Mouse (Mus musculus): ENCODE measurements at regions not wholly inside any gene's neighbourhood (a gene's known extent, or its start where the extent isn't known, plus 50 kb on each side); places are given as distances from the start of the nearest gene placed in this dataset.

- no peak for ATAC-seq (replicated peaks; ENCODE audit: poor library complexity, severe bottlenecking)
These were observed 79.6 kb downstream of the Sik1 start for GRCm38 (mm10) chr17:31775966-31776365.

GRCm38 (mm10) chr17:31776949-31777607 is 78.5 kb downstream of the Sik1 start:
- no peak for ATAC-seq (replicated peaks; ENCODE audit: poor library complexity, severe bottlenecking)

- ATAC-seq (replicated peaks; ENCODE audit: poor library complexity, severe bottlenecking) = no peak
These were observed 77.9 kb downstream of the Sik1 start for GRCm38 (mm10) chr17:31777751-31778150.

GRCm38 (mm10) chr17:31779466-31779865 is 76.1 kb downstream of the Sik1 start:
- ATAC-seq (replicated peaks; ENCODE audit: poor library complexity, severe bottlenecking) = no peak

- ATAC-seq (replicated peaks; ENCODE audit: poor library complexity, severe bottlenecking) = no peak
These were observed 73.4 kb downstream of the Sik1 start for GRCm38 (mm10) chr17:31782251-31782650.

- ATAC-seq (replicated peaks; ENCODE audit: poor library complexity, severe bottlenecking) = no peak
These were observed 72.5 kb downstream of the Sik1 start for GRCm38 (mm10) chr17:31783071-31783470.

- no peak for ATAC-seq (replicated peaks; ENCODE audit: poor library complexity, severe bottlenecking)
These were observed 67.3 kb downstream of the Sik1 start for GRCm38 (mm10) chr17:31788316-31788715.

GRCm38 (mm10) chr17:31789068-31789583 is 66.5 kb downstream of the Sik1 start:
- peak; percentile 31 for ATAC-seq (replicated peaks; ENCODE audit: poor library complexity, severe bottlenecking)

GRCm38 (mm10) chr17:31789906-31790279 is 65.7 kb downstream of the Sik1 start:
- ATAC-seq (replicated peaks; ENCODE audit: poor library complexity, severe bottlenecking) = no peak

GRCm38 (mm10) chr17:31790280-31791063 is 65.1 kb downstream of the Sik1 start:
- peak; percentile 18; the same call in 1 of the 2 replicates for ATAC-seq (replicated peaks; ENCODE audit: poor library complexity, severe bottlenecking)

GRCm38 (mm10) chr17:31791656-31792055 is 63.9 kb downstream of the Sik1 start:
- no peak for ATAC-seq (replicated peaks; ENCODE audit: poor library complexity, severe bottlenecking)

- no peak for ATAC-seq (replicated peaks; ENCODE audit: poor library complexity, severe bottlenecking)
These were observed 62.6 kb downstream of the Sik1 start for GRCm38 (mm10) chr17:31793040-31793439.

- ATAC-seq (replicated peaks; ENCODE audit: poor library complexity, severe bottlenecking) = peak; percentile 82
These were observed 62.1 kb downstream of the Sik1 start for GRCm38 (mm10) chr17:31793521-31793920.

- no peak for ATAC-seq (replicated peaks; ENCODE audit: poor library complexity, severe bottlenecking)
These were observed 61.6 kb downstream of the Sik1 start for GRCm38 (mm10) chr17:31793964-31794363.
